Mouse (Mus musculus) stomach, postnatal 0 days (tissue): ENCODE results near the gene Rbp3.

Experiments
- CTCF ChIP-seq: IDR thresholded peaks from 2 replicates; pipeline ENCODE4 v1.5.1; 2016; ENCODE audit warnings: antibody characterized with exemption, low read depth, mild to moderate bottlenecking, moderate library complexity
- EP300 ChIP-seq: optimal IDR thresholded peaks from 2 replicates; pipeline ENCODE3; 2016; ENCODE audit warnings: antibody characterized with exemption

GRCm38 (mm10) chr14:33972679-33973078, 18.9 kb downstream of the Rbp3 start:
- TF ChIP-seq CTCF = peak; percentile 64
- no peak for TF ChIP-seq EP300
